Mouse (Mus musculus): ENCODE results near the gene Macrod1.

DNA sequence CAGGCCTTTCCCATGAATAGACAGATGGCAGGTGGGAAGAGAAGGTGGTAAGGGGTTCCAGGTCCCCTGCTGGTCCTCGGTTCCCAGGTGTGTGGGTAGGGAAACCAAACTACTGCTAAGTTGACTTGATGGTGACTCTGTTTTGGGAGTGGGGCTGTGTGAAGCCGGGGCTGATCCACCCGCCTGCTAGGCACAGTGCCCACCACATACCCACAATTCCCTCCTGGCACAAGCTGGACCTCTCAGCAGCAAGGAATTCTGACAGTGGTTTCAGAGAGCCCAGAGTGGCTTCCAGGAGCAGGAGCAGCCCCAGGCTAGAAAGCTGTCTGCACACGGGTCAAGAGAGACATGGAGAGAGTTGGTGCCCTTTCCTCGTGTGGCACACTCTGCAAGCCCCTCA lies 32.4 kb downstream of the Macrod1 start:
- TF ChIP-seq POLR2A (IDR thresholded peaks at IDR 0.05; ENCODE audit: extremely low read depth, insufficient read depth, low read length) (no peak), CTCF (IDR thresholded peaks at IDR 0.05; ENCODE audit: extremely low read depth, insufficient read depth, low read length) (no peak)
